Mouse (Mus musculus) MEL (cell line): Measurements from ENCODE around the gene Pakap. TPM values are rescaled to one million over a fixed set of nuclear protein-coding genes. Genes with fewer than 3 reads are reported as not detected.

Experiments
- DNase-seq: peaks from one replicate; pipeline ENCODE4 v3.0.0; 2011; ENCODE audit warnings: low read depth, low spot score
- H3K27ac ChIP-seq: 2 replicates; pipeline ENCODE4 v1.5.1; 2012; ENCODE audit warnings: low read depth, mild to moderate bottlenecking, control low read depth, low read length, moderate library complexity; ENCODE audit not compliant: control insufficient read depth
- H3K27me3 ChIP-seq, 2 experiments: fragments of 150-350 bp in 1 of 2; sonication (generic) in 1 of 2; 2 replicates each; pipeline ENCODE4 v1.6.1; 2012; ENCODE audit warnings: low read length in 2 of 2, mild to moderate bottlenecking in 2 of 2, improper control_type of control experiment in 1 of 2, moderate library complexity in 1 of 2; ENCODE audit not compliant: insufficient read depth in 2 of 2, control insufficient read depth in 1 of 2
- H3K36me3 ChIP-seq, 2 experiments: 2 replicates each; pipeline ENCODE4 v1.6.1; 2012 to 2014; ENCODE audit warnings: low read length in 2 of 2, improper control_type of control experiment in 1 of 2, inconsistent platforms in 1 of 2, mild to moderate bottlenecking in 1 of 2; ENCODE audit not compliant: insufficient read depth in 2 of 2, control insufficient read depth in 1 of 2
- H3K4me1 ChIP-seq, 2 experiments: fragments of 150-350 bp in 1 of 2; sonication (generic) in 1 of 2; 2 replicates each; pipeline ENCODE4 v1.6.1; 2012; ENCODE audit warnings: low read length in 2 of 2, improper control_type of control experiment in 1 of 2, mild to moderate bottlenecking in 1 of 2; ENCODE audit not compliant: insufficient read depth in 2 of 2, control insufficient read depth in 1 of 2
- H3K4me3 ChIP-seq, 2 experiments: fragments of 150-350 bp in 1 of 2; sonication (generic) in 1 of 2; 2 replicates each; pipeline ENCODE4 v1.5.1; 2012; ENCODE audit warnings: low read depth in 2 of 2, low read length in 2 of 2, mild to moderate bottlenecking in 2 of 2, moderate library complexity in 2 of 2, control low read depth in 1 of 2, improper control_type of control experiment in 1 of 2; ENCODE audit not compliant: control insufficient read depth in 1 of 2, insufficient read depth in 1 of 2
- H3K79me2 ChIP-seq: 2 replicates; pipeline ENCODE4 v1.6.1; 2012; ENCODE audit warnings: mild to moderate bottlenecking, low read length, moderate library complexity; ENCODE audit not compliant: control insufficient read depth, poor library complexity, insufficient read depth
- H3K9ac ChIP-seq: 2 replicates; pipeline ENCODE4 v1.6.1; 2012; ENCODE audit warnings: low read depth, mild to moderate bottlenecking, control low read depth, low read length, moderate library complexity; ENCODE audit not compliant: control insufficient read depth, poor library complexity, severe bottlenecking
- H3K9me3 ChIP-seq: fragments of 150-350 bp; sonication (generic); replicated peaks from 2 replicates; pipeline ENCODE4 v1.6.1; 2012; ENCODE audit warnings: mild to moderate bottlenecking, low read length, improper control_type of control experiment, moderate library complexity; ENCODE audit not compliant: insufficient read depth
- BHLHE40 ChIP-seq: IDR thresholded peaks from 2 replicates; pipeline ENCODE4 v1.6.1; 2012; ENCODE audit warnings: low read depth, mild to moderate bottlenecking, inconsistent platforms, low read length, improper control_type of control experiment, borderline replicate concordance
- CHD1 ChIP-seq: IDR thresholded peaks from 2 replicates; pipeline ENCODE4 v1.6.1; 2012; ENCODE audit warnings: low read depth, mild to moderate bottlenecking, inconsistent platforms, low read length, improper control_type of control experiment
- CTCF ChIP-seq, 3 experiments: IDR thresholded peaks in 2 of 3; conservative IDR thresholded peaks in 1 of 3; 2 replicates each; pipeline ENCODE4 v1.5.1; 2011 to 2012; ENCODE audit warnings: low read length in 3 of 3, low read depth in 2 of 3, mild to moderate bottlenecking in 2 of 3, improper control_type of control experiment in 1 of 3, inconsistent platforms in 1 of 3, mixed read lengths in 1 of 3, moderate library complexity in 1 of 3; ENCODE audit not compliant: control insufficient read depth in 1 of 3, insufficient read depth in 1 of 3, poor library complexity in 1 of 3, severe bottlenecking in 1 of 3
- E2F4 ChIP-seq: IDR thresholded peaks from 2 replicates; pipeline ENCODE4 v1.6.1; 2011; ENCODE audit warnings: low read depth, low read length, improper control_type of control experiment, borderline replicate concordance
- EP300 ChIP-seq, 2 experiments: IDR thresholded peaks; 2 replicates each; pipeline ENCODE4 v1.6.1; 2011; ENCODE audit warnings: improper control_type of control experiment in 2 of 2, low read length in 2 of 2, low read depth in 1 of 2, mild to moderate bottlenecking in 1 of 2
- ETS1 ChIP-seq: IDR thresholded peaks from 2 replicates; pipeline ENCODE4 v1.6.1; 2012; ENCODE audit warnings: low read depth, mild to moderate bottlenecking, inconsistent platforms, low read length, improper control_type of control experiment, moderate library complexity
- GATA1 ChIP-seq: IDR thresholded peaks from 2 replicates; pipeline ENCODE4 v1.6.1; 2011; ENCODE audit warnings: low read depth, low read length, improper control_type of control experiment
- HCFC1 ChIP-seq: IDR thresholded peaks from 2 replicates; pipeline ENCODE4 v1.6.1; 2012; ENCODE audit warnings: low read depth, mild to moderate bottlenecking, inconsistent platforms, low read length, improper control_type of control experiment, moderate library complexity
- MAZ ChIP-seq: IDR thresholded peaks from 2 replicates; pipeline ENCODE4 v1.6.1; 2012; ENCODE audit warnings: low read depth, mild to moderate bottlenecking, inconsistent platforms, low read length, improper control_type of control experiment
- MEF2A ChIP-seq: IDR thresholded peaks from 2 replicates; pipeline ENCODE4 v1.6.1; 2014; ENCODE audit warnings: low read depth, mild to moderate bottlenecking, inconsistent platforms, low read length, improper control_type of control experiment; ENCODE audit not compliant: poor library complexity, insufficient replicate concordance, severe bottlenecking; ENCODE audit errors: extremely low read depth
- MXI1 ChIP-seq: IDR thresholded peaks from 2 replicates; pipeline ENCODE4 v1.6.1; 2011; ENCODE audit warnings: mild to moderate bottlenecking, low read depth, low read length, improper control_type of control experiment
- MYB ChIP-seq: IDR thresholded peaks from 2 replicates; pipeline ENCODE4 v1.6.1; 2011; ENCODE audit warnings: mild to moderate bottlenecking, low read depth, low read length, improper control_type of control experiment
- MYC ChIP-seq: IDR thresholded peaks from 2 replicates; pipeline ENCODE4 v1.6.1; 2011; ENCODE audit warnings: low read depth, mild to moderate bottlenecking, low read length, improper control_type of control experiment, moderate library complexity
- NRF1 ChIP-seq: IDR thresholded peaks from 2 replicates; pipeline ENCODE4 v1.6.1; 2014; ENCODE audit warnings: low read depth, mild to moderate bottlenecking, inconsistent platforms, low read length, improper control_type of control experiment, moderate library complexity; ENCODE audit not compliant: poor library complexity, insufficient read depth, severe bottlenecking
- POLR2A ChIP-seq, 2 experiments: IDR thresholded peaks; 2 replicates each; pipeline ENCODE4 v1.6.1; 2011 to 2012; ENCODE audit warnings: low read length in 2 of 2, mild to moderate bottlenecking in 2 of 2, control low read depth in 1 of 2, improper control_type of control experiment in 1 of 2, low read depth in 1 of 2, moderate library complexity in 1 of 2; ENCODE audit not compliant: control insufficient read depth in 1 of 2, insufficient read depth in 1 of 2, poor library complexity in 1 of 2
- POLR2AphosphoS2 ChIP-seq: IDR thresholded peaks from 2 replicates; pipeline ENCODE4 v1.6.1; 2011; ENCODE audit warnings: low read length, improper control_type of control experiment
- RAD21 ChIP-seq: IDR thresholded peaks from 2 replicates; pipeline ENCODE4 v1.6.1; 2011; ENCODE audit warnings: mild to moderate bottlenecking, low read depth, low read length, improper control_type of control experiment
- TAL1 ChIP-seq: IDR thresholded peaks from 2 replicates; pipeline ENCODE4 v1.6.1; 2012; ENCODE audit warnings: mild to moderate bottlenecking, inconsistent platforms, low read length, moderate library complexity, mixed read lengths
- TBP ChIP-seq: IDR thresholded peaks from 2 replicates; pipeline ENCODE4 v1.8.0; 2011; ENCODE audit warnings: low read depth, low read length, improper control_type of control experiment
- TCF12 ChIP-seq: IDR thresholded peaks from 2 replicates; pipeline ENCODE4 v1.6.1; 2014; ENCODE audit warnings: low read depth, mild to moderate bottlenecking, inconsistent platforms, low read length, improper control_type of control experiment, moderate library complexity
- UBTF ChIP-seq: IDR thresholded peaks from 2 replicates; pipeline ENCODE4 v1.6.1; 2012; ENCODE audit warnings: low read depth, mild to moderate bottlenecking, inconsistent platforms, low read length, improper control_type of control experiment, moderate library complexity, borderline replicate concordance; ENCODE audit not compliant: insufficient read depth
- USF2 ChIP-seq, 2 experiments: IDR thresholded peaks; 2 replicates each; pipeline ENCODE4 v1.6.1; 2011 to 2012; ENCODE audit warnings: improper control_type of control experiment in 2 of 2, low read length in 2 of 2, borderline replicate concordance in 1 of 2, inconsistent platforms in 1 of 2, low read depth in 1 of 2, mild to moderate bottlenecking in 1 of 2; ENCODE audit not compliant: insufficient read depth in 1 of 2
- ZC3H11A ChIP-seq: IDR thresholded peaks from 2 replicates; pipeline ENCODE4 v1.6.1; 2012; ENCODE audit warnings: low read depth, mild to moderate bottlenecking, inconsistent platforms, low read length, improper control_type of control experiment
- ZKSCAN1 ChIP-seq: IDR thresholded peaks from 2 replicates; pipeline ENCODE4 v1.6.1; 2012; ENCODE audit warnings: low read depth, mild to moderate bottlenecking, inconsistent platforms, low read length, improper control_type of control experiment, moderate library complexity
- ZNF384 ChIP-seq: IDR thresholded peaks from 2 replicates; pipeline ENCODE4 v1.6.1; 2012; ENCODE audit warnings: low read depth, mild to moderate bottlenecking, inconsistent platforms, low read length, improper control_type of control experiment
- polyA plus RNA-seq, 2 experiments: library from polyadenylated mRNA; stranded (reverse) in 1 of 2; unstranded in 1 of 2; fragments of >175 nt in 1 of 2; fragments of >200 nt in 1 of 2; gene quantifications; 2 replicates each; pipeline versions ENCODE4 v1.2.1 to v1.2.4; 2012; ENCODE audit warnings: low replicate concordance in 2 of 2, low read depth in 1 of 2; ENCODE audit not compliant: insufficient read length in 2 of 2, insufficient read depth in 1 of 2, missing spikeins in 1 of 2
- total RNA-seq: library from RNA; depleted of rRNA; stranded (reverse); fragments of 300-350 nt; gene quantifications from 2 replicates; pipeline ENCODE4 v1.2.3, GENCODE M21; 2012

Gene Pakap
- total and polyA plus RNA-seq, 3 experiments, result not detected

DNA sequence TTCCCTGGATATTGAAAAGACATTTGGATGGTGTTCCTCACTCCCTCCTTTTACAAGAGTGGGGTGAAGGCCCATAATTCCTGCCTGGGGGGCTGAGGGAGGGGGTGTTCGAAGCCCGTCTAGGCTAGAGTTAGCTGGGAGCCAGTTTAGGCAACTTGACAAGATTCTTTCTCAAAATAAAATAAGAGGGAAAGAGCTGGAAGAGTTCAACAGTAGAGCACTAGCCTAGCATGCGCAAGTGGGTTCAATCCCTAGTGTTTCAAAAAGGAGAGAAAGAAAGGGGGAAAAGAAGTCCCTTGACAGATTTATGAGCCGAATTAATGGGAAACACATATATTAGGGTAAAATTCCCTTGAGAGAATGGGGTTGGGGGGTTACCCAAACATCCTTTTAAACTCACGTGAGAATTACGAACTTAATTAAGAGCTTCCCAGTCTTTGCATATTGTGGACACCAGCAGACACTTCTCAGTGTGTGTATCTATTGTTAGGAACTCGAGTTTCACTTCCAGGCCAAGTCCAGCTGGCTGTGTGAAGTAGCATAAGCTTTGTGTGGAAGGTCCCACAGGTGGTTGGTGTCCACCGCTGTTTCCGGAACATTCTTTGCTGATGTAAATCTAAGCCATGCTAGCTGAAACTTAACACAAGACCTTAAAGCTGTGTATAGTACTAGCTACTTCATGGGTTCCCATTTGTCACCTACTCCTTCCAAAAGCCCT, 294.4 kb downstream of the Pakap start:
- Histone ChIP-seq H3K9me3 (no peaks in the 10 kb centered on the region), H3K36me3 (no peaks in the 10 kb centered on the region), H3K9ac (no peak overlapping the region), H3K27me3 (no peaks in the 10 kb centered on the region), H3K4me1 (no peaks in the 10 kb centered on the region; a peak in 1 of 4 replicates), H3K27ac (no peak overlapping the region), H3K79me2 (no peaks in the 10 kb centered on the region), H3K4me3 (no peak overlapping the region)
- DNase-seq, result no peak
- TF ChIP-seq MAZ, result no peak
- no peak for TF ChIP-seq ZKSCAN1
- no peak for TF ChIP-seq MYB
- no peak for TF ChIP-seq TBP
- no peak for TF ChIP-seq POLR2AphosphoS2
- TF ChIP-seq BHLHE40, result no peak
- no peak for TF ChIP-seq CTCF (IDR thresholded peaks at IDR 0.05 in 2 of 3, conservative IDR thresholded peaks at IDR 0.05 in 1 of 3; ENCODE audit: control insufficient read depth in 1 of 3, insufficient read depth in 1 of 3, low read depth in 2 of 3, low read length in 3 of 3, poor library complexity in 1 of 3, severe bottlenecking in 1 of 3)
- no peak for TF ChIP-seq TCF12
- TF ChIP-seq USF2 (IDR thresholded peaks at IDR 0.05; ENCODE audit: borderline replicate concordance in 1 of 2, insufficient read depth in 1 of 2, low read depth in 1 of 2, low read length in 2 of 2), result no peak
- TF ChIP-seq RAD21, result no peak
- TF ChIP-seq E2F4, result no peak
- no peak for TF ChIP-seq HCFC1
- no peak for TF ChIP-seq ZNF384
- TF ChIP-seq EP300 (IDR thresholded peaks at IDR 0.05; ENCODE audit: low read depth in 1 of 2, low read length in 2 of 2), result no peak
- no peak for TF ChIP-seq POLR2A (IDR thresholded peaks at IDR 0.05; ENCODE audit: control insufficient read depth in 1 of 2, insufficient read depth in 1 of 2, low read depth in 1 of 2, low read length in 2 of 2, poor library complexity in 1 of 2)
- no peak for TF ChIP-seq GATA1
- TF ChIP-seq ETS1, result no peak
- TF ChIP-seq MEF2A, result no peak
- no peak for TF ChIP-seq CHD1
- TF ChIP-seq TAL1, result no peak

DNA sequence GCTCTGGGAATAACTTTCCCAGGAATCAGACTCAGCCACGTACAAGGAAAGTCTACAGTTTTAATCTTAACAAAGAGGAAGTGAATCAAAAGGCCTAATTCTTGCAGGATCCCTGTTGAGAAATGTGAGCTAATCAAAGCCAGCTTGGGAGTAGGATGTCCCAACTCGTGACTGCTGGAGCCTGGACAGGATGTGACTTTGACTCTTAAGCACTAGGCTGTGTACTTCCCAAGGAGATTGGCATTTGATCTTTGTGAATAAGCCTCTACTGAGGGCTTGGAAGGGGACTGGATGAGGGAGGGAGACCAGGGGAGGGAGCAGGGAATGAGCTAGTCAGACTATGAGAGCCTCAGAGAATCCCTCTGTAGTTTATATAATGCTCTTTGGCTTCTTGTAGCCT, 298.1 kb downstream of the Pakap start:
- H3K9ac ChIP-seq, result no peak overlapping the region
- TF ChIP-seq E2F4 (no peak), EP300 (IDR thresholded peaks at IDR 0.05; ENCODE audit: low read depth in 1 of 2, low read length in 2 of 2) (no peak), MXI1 (no peak), NRF1 (no peak), TCF12 (no peak), MYC (no peak), UBTF (no peak), ZC3H11A (no peak)
- TF ChIP-seq, all 39 proteins: peak for 0
- no peaks in the 10 kb centered on the region for H3K79me2 ChIP-seq
- no peak for DNase-seq
- H3K4me1 ChIP-seq, result no peaks in the 10 kb centered on the region; a peak in 1 of 4 replicates
- no peak overlapping the region for H3K27ac ChIP-seq
- H3K36me3 ChIP-seq, result no peaks in the 10 kb centered on the region
- H3K4me3 ChIP-seq, result no peak overlapping the region
- no peaks in the 10 kb centered on the region for H3K27me3 ChIP-seq
- H3K9me3 ChIP-seq, result no peaks in the 10 kb centered on the region
